In genomic region chr13:73990761-73991160, GRCm38 (mm10) we compare ENCODE assay signal across 25 mouse cellular contexts. TPM values are rescaled to one million over a fixed set of nuclear protein-coding genes. Genes with fewer than 3 reads are reported as not detected.
DNase-seq lines count a peak whose midpoint lies in the region; ATAC-seq and TF ChIP-seq lines count a peak whose summit lies in the region.
"Had no signal": no experiment of that assay in that cellular context is flagged by ENCODE, and none has a peak within 500 bp of the region (broad histone marks: within the 10 kb centered on the region; RNA-seq: fewer than 3 reads in every experiment).

No protein-coding gene starts in this region.

- no peak for DNase-seq in hindbrain, postnatal 0 days (ENCODE audit: low spot score)
- no peak for DNase-seq in hindbrain, embryonic 11.5 days (ENCODE audit: low spot score)
- DNase-seq in adipocyte (ENCODE audit: low spot score) = no peak
- DNase-seq in gastrocnemius, postnatal 25 days = no peak
- DNase-seq: cerebellum, adult 18-20 months; right cerebral cortex, postnatal 4 days had no signal

- ATAC-seq in hindbrain, postnatal 0 days = 0 out of 2 replicates have a peak, but pooled peaks have one; percentile 43
- no peak for ATAC-seq in hindbrain, embryonic 11.5 days (ENCODE audit: low FRiP score)
- peak; percentile 23; the same call in 1 of the 2 replicates for ATAC-seq in intestine, embryonic 15.5 days
- ATAC-seq in liver, embryonic 15.5 days (ENCODE audit: insufficient read depth) = peak; percentile 94
- ATAC-seq in kidney, embryonic 16.5 days (ENCODE audit: low FRiP score, low TSS enrichment) = no peak
- ATAC-seq: inflammation-experienced regulatory T-cells, adult 6 months; midbrain, embryonic 13.5 days had no signal

- H3K4me1 ChIP-seq in hindbrain, postnatal 0 days (ENCODE audit: insufficient read depth, low read length) = no peaks in the 10 kb centered on the region
- H3K4me1 ChIP-seq in hindbrain, embryonic 11.5 days (replicated peaks; ENCODE audit: control insufficient read depth, insufficient read depth, low read length) = no peaks in the 10 kb centered on the region
- H3K4me1 ChIP-seq in intestine, embryonic 15.5 days (replicated peaks) = no peaks in the 10 kb centered on the region
- H3K4me1 ChIP-seq in liver, embryonic 15.5 days (replicated peaks) = peaks cover 15% of the 10 kb centered on the region
- no peaks in the 10 kb centered on the region for H3K4me1 ChIP-seq in kidney, embryonic 16.5 days (ENCODE audit: insufficient read depth, low read length)
- H3K4me1 ChIP-seq: embryonic facial prominence, embryonic 12.5 days; forebrain, embryonic 10.5 days; hindbrain, embryonic 10.5 days; limb, embryonic 12.5 days; lung, embryonic 15.5 days; midbrain, embryonic 13.5 days; neural tube, embryonic 15.5 days had no signal

- H3K4me3 ChIP-seq in hindbrain, postnatal 0 days (ENCODE audit: low read length) = no peak overlapping the region
- H3K4me3 ChIP-seq in hindbrain, embryonic 11.5 days (ENCODE audit: low read depth, low read length) = no peak overlapping the region
- no peak overlapping the region for H3K4me3 ChIP-seq in intestine, embryonic 15.5 days (replicated peaks)
- no peak overlapping the region for H3K4me3 ChIP-seq in liver, embryonic 15.5 days (replicated peaks)
- no peak overlapping the region for H3K4me3 ChIP-seq in kidney, embryonic 16.5 days (ENCODE audit: low read length)
- H3K4me3 ChIP-seq: embryonic facial prominence, embryonic 12.5 days; forebrain, embryonic 10.5 days; hindbrain, embryonic 10.5 days; limb, embryonic 12.5 days; lung, embryonic 15.5 days; midbrain, embryonic 13.5 days; myocyte; neural tube, embryonic 15.5 days had no signal

- no peaks in the 10 kb centered on the region for H3K9me3 ChIP-seq in hindbrain, postnatal 0 days (ENCODE audit: low read length)
- H3K9me3 ChIP-seq in hindbrain, embryonic 11.5 days (ENCODE audit: control insufficient read depth, low read length) = no peaks in the 10 kb centered on the region
- H3K9me3 ChIP-seq in intestine, embryonic 15.5 days = no peaks in the 10 kb centered on the region
- H3K9me3 ChIP-seq in liver, embryonic 15.5 days (replicated peaks) = no peaks in the 10 kb centered on the region
- no peaks in the 10 kb centered on the region for H3K9me3 ChIP-seq in kidney, embryonic 16.5 days (ENCODE audit: low read length)
- H3K9me3 ChIP-seq: embryonic facial prominence, embryonic 12.5 days; forebrain, embryonic 10.5 days; hindbrain, embryonic 10.5 days; limb, embryonic 12.5 days; lung, embryonic 15.5 days; midbrain, embryonic 13.5 days; neural tube, embryonic 15.5 days had no signal

- no peaks in the 10 kb centered on the region for H3K36me3 ChIP-seq in hindbrain, postnatal 0 days (ENCODE audit: insufficient read depth, low read length)
- H3K36me3 ChIP-seq in hindbrain, embryonic 11.5 days (ENCODE audit: control insufficient read depth, insufficient read depth, low read length) = no peaks in the 10 kb centered on the region
- no peaks in the 10 kb centered on the region for H3K36me3 ChIP-seq in intestine, embryonic 15.5 days
- H3K36me3 ChIP-seq in liver, embryonic 15.5 days (replicated peaks) = no peaks in the 10 kb centered on the region
- H3K36me3 ChIP-seq in kidney, embryonic 16.5 days (ENCODE audit: insufficient read depth, low read length) = no peaks in the 10 kb centered on the region
- H3K36me3 ChIP-seq: embryonic facial prominence, embryonic 12.5 days; forebrain, embryonic 10.5 days; hindbrain, embryonic 10.5 days; limb, embryonic 12.5 days; lung, embryonic 15.5 days; midbrain, embryonic 13.5 days; neural tube, embryonic 15.5 days had no signal

- H3K27me3 ChIP-seq in hindbrain, postnatal 0 days (ENCODE audit: insufficient read depth, low read length) = no peaks in the 10 kb centered on the region
- H3K27me3 ChIP-seq in hindbrain, embryonic 11.5 days (ENCODE audit: control insufficient read depth, insufficient read depth, low read length) = no peaks in the 10 kb centered on the region
- H3K27me3 ChIP-seq in intestine, embryonic 15.5 days (replicated peaks) = no peaks in the 10 kb centered on the region
- H3K27me3 ChIP-seq in liver, embryonic 15.5 days = no peaks in the 10 kb centered on the region
- H3K27me3 ChIP-seq in kidney, embryonic 16.5 days (ENCODE audit: insufficient read depth, low read length) = no peaks in the 10 kb centered on the region
- H3K27me3 ChIP-seq: embryonic facial prominence, embryonic 12.5 days; limb, embryonic 12.5 days; lung, embryonic 15.5 days; midbrain, embryonic 13.5 days; neural tube, embryonic 15.5 days had no signal

- no peak overlapping the region for H3K4me2 ChIP-seq in hindbrain, postnatal 0 days (ENCODE audit: low read depth, low read length)
- H3K4me2 ChIP-seq in hindbrain, embryonic 11.5 days (replicated peaks; ENCODE audit: low read depth, low read length) = no peak overlapping the region
- H3K4me2 ChIP-seq in intestine, embryonic 15.5 days (replicated peaks) = no peak overlapping the region
- H3K4me2 ChIP-seq in liver, embryonic 15.5 days = peak overlapping the region; percentile 35
- no peak overlapping the region for H3K4me2 ChIP-seq in kidney, embryonic 16.5 days (replicated peaks; ENCODE audit: low read depth, low read length)
- H3K4me2 ChIP-seq: embryonic facial prominence, embryonic 12.5 days; limb, embryonic 12.5 days; lung, embryonic 15.5 days; midbrain, embryonic 13.5 days; neural tube, embryonic 15.5 days had no signal

- H3K9ac ChIP-seq in hindbrain, postnatal 0 days (replicated peaks; ENCODE audit: low read length) = no peak overlapping the region
- no peak overlapping the region for H3K9ac ChIP-seq in hindbrain, embryonic 11.5 days (ENCODE audit: low read depth, low read length)
- no peak overlapping the region for H3K9ac ChIP-seq in intestine, embryonic 15.5 days
- no peak overlapping the region for H3K9ac ChIP-seq in liver, embryonic 15.5 days
- no peak overlapping the region for H3K9ac ChIP-seq in kidney, embryonic 16.5 days (replicated peaks; ENCODE audit: low read length)
- H3K9ac ChIP-seq: embryonic facial prominence, embryonic 12.5 days; limb, embryonic 12.5 days; lung, embryonic 15.5 days; midbrain, embryonic 13.5 days; neural tube, embryonic 15.5 days had no signal

- H3K27ac ChIP-seq in hindbrain, postnatal 0 days = no peak overlapping the region
- no peak overlapping the region for H3K27ac ChIP-seq in hindbrain, embryonic 11.5 days (ENCODE audit: low read depth, low read length)
- H3K27ac ChIP-seq in intestine, embryonic 15.5 days = no peak overlapping the region
- 0 out of 2 replicates have a peak overlapping the region, but pooled peaks have one; percentile 21 for H3K27ac ChIP-seq in liver, embryonic 15.5 days (replicated peaks)
- H3K27ac ChIP-seq in kidney, embryonic 16.5 days (ENCODE audit: low read length) = no peak overlapping the region
- H3K27ac ChIP-seq: embryonic facial prominence, embryonic 12.5 days; forebrain, embryonic 10.5 days; hindbrain, embryonic 10.5 days; kidney, postnatal 0 days; limb, embryonic 12.5 days; lung, embryonic 15.5 days; macrophage; midbrain, embryonic 13.5 days; neural tube, embryonic 15.5 days had no signal

- WGBS in hindbrain, postnatal 0 days = 79% methylated on average over 2 of the region's 2 CpGs
- 80% methylated on average over 2 of the region's 2 CpGs for WGBS in hindbrain, embryonic 11.5 days
- WGBS in intestine, embryonic 15.5 days = 64% methylated on average over 2 of the region's 2 CpGs
- 18% methylated on average over 2 of the region's 2 CpGs for WGBS in liver, embryonic 15.5 days (ENCODE audit: insufficient replicate concordance)
- 70% methylated on average over 2 of the region's 2 CpGs for WGBS in kidney, embryonic 16.5 days

- no peak for TF ChIP-seq CTCF in hindbrain, postnatal 0 days (IDR thresholded peaks at IDR 0.05; ENCODE audit: low read depth)

RNA-seq across cellular contexts. Expression of gene Tppp, which starts 18.4 kb away (rescaled TPM):
- 30.9 and 36.6 TPM in 2 replicates for total RNA-seq in hindbrain, postnatal 0 days (2014; rRNA removed)
- polyA plus RNA-seq in hindbrain, postnatal 0 days (2015; fragmentation: Nextera tagmentation; extraction: Ambion mirVana) = 8.7 and 8.9 TPM in 2 replicates
- polyA plus RNA-seq in hindbrain, embryonic 11.5 days (2014; fragmentation: Nextera tagmentation; extraction: Ambion mirVana) = 4.0 and 4.9 TPM in 2 replicates
- 2.1 and 2.3 TPM in 2 replicates for polyA plus RNA-seq in intestine, embryonic 15.5 days (2015; fragmentation: Nextera tagmentation; extraction: Ambion mirVana)
- 0.32 and 0.40 TPM in 2 replicates for polyA plus RNA-seq in liver, embryonic 15.5 days (2015; fragmentation: Nextera tagmentation; extraction: Ambion mirVana)
- 1 to 10 TPM; 5.2 to 5.8 TPM for total RNA-seq in gastrocnemius, postnatal 25 days (2021)
- polyA plus RNA-seq in kidney, embryonic 16.5 days (2015; fragmentation: Nextera tagmentation; extraction: Ambion mirVana) = 0.71 and 0.84 TPM in 2 replicates
- polyA plus RNA-seq: myocyte had no signal

RNA-seq across cellular contexts. Expression of gene Zdhhc11, which starts 27.1 kb away (rescaled TPM):
- total RNA-seq in hindbrain, postnatal 0 days (2014; rRNA removed) = not detected in 2 replicates
- polyA plus RNA-seq in hindbrain, postnatal 0 days (2015; fragmentation: Nextera tagmentation; extraction: Ambion mirVana) = not detected in 2 replicates
- not detected in 2 replicates for polyA plus RNA-seq in hindbrain, embryonic 11.5 days (2014; fragmentation: Nextera tagmentation; extraction: Ambion mirVana)
- not detected in 2 replicates for polyA plus RNA-seq in intestine, embryonic 15.5 days (2015; fragmentation: Nextera tagmentation; extraction: Ambion mirVana)
- not detected in 2 replicates for polyA plus RNA-seq in liver, embryonic 15.5 days (2015; fragmentation: Nextera tagmentation; extraction: Ambion mirVana)
- not detected for total RNA-seq in gastrocnemius, postnatal 25 days (2021)
- not detected in 2 replicates for polyA plus RNA-seq in kidney, embryonic 16.5 days (2015; fragmentation: Nextera tagmentation; extraction: Ambion mirVana)
- total RNA-seq: adrenal gland, adult 18-20 months; gastrocnemius, adult 8-10 months; layer of hippocampus, adult 8-10 months; left cerebral cortex, adult 8-10 months had no signal
- polyA plus RNA-seq: embryonic facial prominence, embryonic 12.5 days; forebrain, embryonic 10.5 days; hindbrain, embryonic 10.5 days; inflammation-experienced regulatory T-cells, adult 6 months; kidney, postnatal 0 days; limb, embryonic 12.5 days; lung, embryonic 15.5 days; macrophage; midbrain, embryonic 13.5 days; myocyte; neural tube, embryonic 15.5 days; urinary bladder, adult 2 months had no signal

RNA-seq across cellular contexts. Expression of gene Brd9, which starts 53.1 kb away (rescaled TPM):
- total RNA-seq in hindbrain, postnatal 0 days (2014; rRNA removed) = 68.2 and 71.7 TPM in 2 replicates
- 72.4 and 73.2 TPM in 2 replicates for polyA plus RNA-seq in hindbrain, postnatal 0 days (2015; fragmentation: Nextera tagmentation; extraction: Ambion mirVana)
- polyA plus RNA-seq in hindbrain, embryonic 11.5 days (2014; fragmentation: Nextera tagmentation; extraction: Ambion mirVana) = 76.7 and 77.5 TPM in 2 replicates
- 34.7 and 37.6 TPM in 2 replicates for polyA plus RNA-seq in intestine, embryonic 15.5 days (2015; fragmentation: Nextera tagmentation; extraction: Ambion mirVana)
- polyA plus RNA-seq in liver, embryonic 15.5 days (2015; fragmentation: Nextera tagmentation; extraction: Ambion mirVana) = 12.3 and 12.4 TPM in 2 replicates
- total RNA-seq in gastrocnemius, postnatal 25 days (2021) = 10 to 100 TPM in 1 of 2 experiments, 1 to 10 TPM in 1; 9.6 to 10.7 TPM
- polyA plus RNA-seq in kidney, embryonic 16.5 days (2015; fragmentation: Nextera tagmentation; extraction: Ambion mirVana) = 48.4 and 51.0 TPM in 2 replicates

RNA-seq across cellular contexts. Expression of gene Trip13, which starts 53.2 kb away (rescaled TPM):
- total RNA-seq in hindbrain, postnatal 0 days (2014; rRNA removed) = 1.9 and 2.6 TPM in 2 replicates
- 10.5 and 11.8 TPM in 2 replicates for polyA plus RNA-seq in hindbrain, postnatal 0 days (2015; fragmentation: Nextera tagmentation; extraction: Ambion mirVana)
- polyA plus RNA-seq in hindbrain, embryonic 11.5 days (2014; fragmentation: Nextera tagmentation; extraction: Ambion mirVana) = 40.1 and 49.5 TPM in 2 replicates
- 36.8 and 41.3 TPM in 2 replicates for polyA plus RNA-seq in intestine, embryonic 15.5 days (2015; fragmentation: Nextera tagmentation; extraction: Ambion mirVana)
- 16.0 and 17.6 TPM in 2 replicates for polyA plus RNA-seq in liver, embryonic 15.5 days (2015; fragmentation: Nextera tagmentation; extraction: Ambion mirVana)
- total RNA-seq in gastrocnemius, postnatal 25 days (2021) = under 1 TPM in 1 of 2 experiments, not detected in 1; 0.15 TPM
- 42.9 and 45.9 TPM in 2 replicates for polyA plus RNA-seq in kidney, embryonic 16.5 days (2015; fragmentation: Nextera tagmentation; extraction: Ambion mirVana)

Comparison
In these comparisons a context has a peak if more than half of its experiments do, and no peak if none do; other contexts are left out.
1. ATAC-seq: peak in hindbrain, postnatal 0 days (single experiment), intestine, embryonic 15.5 days (single experiment) and liver, embryonic 15.5 days (single experiment); none in hindbrain, embryonic 11.5 days (single experiment) and kidney, embryonic 16.5 days (single experiment).